ENCODE assay signal across 21 mouse cellular contexts in genomic region chr2:27654321-27655232, GRCm38 (mm10). TPM values are rescaled to one million over a fixed set of nuclear protein-coding genes. Genes with fewer than 3 reads are reported as not detected.
DNase-seq lines count a peak whose midpoint lies in the region; ATAC-seq and TF ChIP-seq lines count a peak whose summit lies in the region.
"Had no signal": no experiment of that assay in that cellular context is flagged by ENCODE, and none has a peak within 500 bp of the region (broad histone marks: within the 10 kb centered on the region; RNA-seq: fewer than 3 reads in every experiment).

No protein-coding gene starts in this region.

- H3K9ac ChIP-seq in liver, postnatal 0 days (replicated peaks) = no peak overlapping the region
- H3K9ac ChIP-seq in liver, embryonic 14.5 days (replicated peaks) = no peak overlapping the region
- H3K9ac ChIP-seq: forebrain, embryonic 13.5 days; heart, embryonic 13.5 days; limb, embryonic 15.5 days; neural tube, embryonic 13.5 days had no signal

- peaks cover 4% of the 10 kb centered on the region; the same call in 1 of the 2 replicates for H3K4me1 ChIP-seq in liver, postnatal 0 days (ENCODE audit: insufficient read depth)
- peaks cover 6 to 16% of the 10 kb centered on the region in 2 experiments; a peak in 3 of 4 replicates for H3K4me1 ChIP-seq in liver, embryonic 14.5 days (replicated peaks; ENCODE audit: control insufficient read depth in 2 of 2, insufficient read depth in 2 of 2, low read length in 1 of 2)

- peak; percentile 23 for DNase-seq in liver
- no peak for DNase-seq in liver, postnatal 0 days
- peak; percentile 30 for DNase-seq in embryo, embryonic 11 days
- DNase-seq in liver, embryonic 14.5 days (ENCODE audit: low read depth in 3 of 3, low spot score in 3 of 3) = peak in 1 of 3 experiments; percentile 26
- DNase-seq in retina, postnatal 1 day = peak; percentile 57
- no peak for DNase-seq in cerebellum, adult 9-10 months
- no peak for DNase-seq in lung, postnatal 25 days (ENCODE audit: low spot score)
- DNase-seq in thymus, postnatal 25 days = no peak
- DNase-seq: cerebellum, adult 9-11 months; heart, adult 11 months; heart, postnatal 4 days; kidney, adult 18-20 months; kidney, postnatal 10 days; lung, postnatal 10 days; right cerebral cortex, postnatal 14 days; spleen, adult 18-20 months had no signal

- H3K27me3 ChIP-seq in liver, postnatal 0 days (ENCODE audit: insufficient read depth, low read length) = no peaks in the 10 kb centered on the region
- H3K27me3 ChIP-seq in liver, embryonic 14.5 days (ENCODE audit: control insufficient read depth, insufficient read depth, low read length) = no peaks in the 10 kb centered on the region
- H3K27me3 ChIP-seq: limb, embryonic 15.5 days; neural tube, embryonic 13.5 days had no signal

- no peak for ATAC-seq in liver, postnatal 0 days
- peak; percentile 82 for ATAC-seq in liver, embryonic 14.5 days (ENCODE audit: insufficient read depth)
- ATAC-seq: forebrain, embryonic 13.5 days had no signal

- no peaks in the 10 kb centered on the region for H3K9me3 ChIP-seq in liver, postnatal 0 days (ENCODE audit: low read length)
- no peaks in the 10 kb centered on the region for H3K9me3 ChIP-seq in liver, embryonic 14.5 days (ENCODE audit: control insufficient read depth, low read length)
- H3K9me3 ChIP-seq: forebrain, embryonic 13.5 days; G1E; heart, embryonic 13.5 days; limb, embryonic 15.5 days; neural tube, embryonic 13.5 days had no signal

- TF ChIP-seq EP300 in liver, postnatal 0 days (IDR thresholded peaks at IDR 0.05; ENCODE audit: low read depth) = no peak
- peak; percentile 34; the same call in 1 of the 2 replicates for TF ChIP-seq EP300 in liver, embryonic 14.5 days (IDR thresholded peaks at IDR 0.05; ENCODE audit: low read depth)

- no peaks in the 10 kb centered on the region for H3K36me3 ChIP-seq in liver, postnatal 0 days (replicated peaks; ENCODE audit: insufficient read depth, low read length)
- H3K36me3 ChIP-seq in liver, embryonic 14.5 days (replicated peaks; ENCODE audit: control insufficient read depth, insufficient read depth, low read depth) = no peaks in the 10 kb centered on the region
- H3K36me3 ChIP-seq: G1E; heart, embryonic 13.5 days; limb, embryonic 15.5 days; neural tube, embryonic 13.5 days had no signal

- no peak overlapping the region for H3K27ac ChIP-seq in liver, postnatal 0 days (ENCODE audit: low read depth)
- H3K27ac ChIP-seq in liver, embryonic 14.5 days = no peak overlapping the region
- H3K27ac ChIP-seq: forebrain, embryonic 13.5 days; heart, embryonic 13.5 days; limb, embryonic 15.5 days; neural tube, embryonic 13.5 days had no signal

- no peak overlapping the region for H3K4me2 ChIP-seq in liver, postnatal 0 days (ENCODE audit: low read depth, low read length)
- H3K4me2 ChIP-seq in liver, embryonic 14.5 days (ENCODE audit: low read depth) = peak overlapping the region; percentile 17; the same call in 1 of the 2 replicates
- H3K4me2 ChIP-seq: forebrain, embryonic 13.5 days; heart, embryonic 13.5 days; limb, embryonic 15.5 days; neural tube, embryonic 13.5 days had no signal

- TF ChIP-seq CTCF in liver, postnatal 0 days (IDR thresholded peaks at IDR 0.05; ENCODE audit: low read depth) = no peak
- TF ChIP-seq CTCF in liver, embryonic 14.5 days (IDR thresholded peaks at IDR 0.05; ENCODE audit: low read depth) = no peak

- WGBS in liver, postnatal 0 days (ENCODE audit: insufficient replicate concordance) = 54% methylated on average over 8 of the region's 8 CpGs
- WGBS in liver, embryonic 14.5 days (ENCODE audit: insufficient replicate concordance) = 27% methylated on average over 8 of the region's 8 CpGs

- no peak overlapping the region for H3K4me3 ChIP-seq in liver, postnatal 0 days (ENCODE audit: low read depth, low read length)
- no peak overlapping the region for H3K4me3 ChIP-seq in liver, embryonic 14.5 days (ENCODE audit: insufficient read depth in 1 of 2, low read depth in 2 of 2, low read length in 2 of 2)
- H3K4me3 ChIP-seq: forebrain, embryonic 13.5 days; heart, embryonic 13.5 days; limb, embryonic 15.5 days; neural tube, embryonic 13.5 days had no signal

RNA-seq across cellular contexts. Expression of gene Rxra, which starts 21.7 kb away (rescaled TPM):
- polyA plus RNA-seq in liver, postnatal 0 days (2015; fragmentation: Nextera tagmentation; extraction: Ambion mirVana) = 13.3 and 13.9 TPM in 2 replicates
- polyA plus RNA-seq in liver, embryonic 14.5 days (2012; rRNA removed) = 7.1 and 7.5 TPM in 2 replicates
- polyA plus RNA-seq in liver, embryonic 14.5 days (2014; fragmentation: Nextera tagmentation; extraction: Ambion mirVana) = 2.4 and 2.9 TPM in 2 replicates
- polyA plus RNA-seq: G1E had no signal

Comparison
In these comparisons a context has a peak if more than half of its experiments do, and no peak if none do; other contexts are left out.
1. DNase-seq: peak in liver (single experiment), embryo, embryonic 11 days (single experiment) and retina, postnatal 1 day (single experiment); none in liver, postnatal 0 days (single experiment), cerebellum, adult 9-10 months (single experiment), lung, postnatal 25 days (single experiment) and thymus, postnatal 25 days (single experiment).